27 mouse cellular contexts compared by ENCODE assay signal in the genomic region with DNA sequence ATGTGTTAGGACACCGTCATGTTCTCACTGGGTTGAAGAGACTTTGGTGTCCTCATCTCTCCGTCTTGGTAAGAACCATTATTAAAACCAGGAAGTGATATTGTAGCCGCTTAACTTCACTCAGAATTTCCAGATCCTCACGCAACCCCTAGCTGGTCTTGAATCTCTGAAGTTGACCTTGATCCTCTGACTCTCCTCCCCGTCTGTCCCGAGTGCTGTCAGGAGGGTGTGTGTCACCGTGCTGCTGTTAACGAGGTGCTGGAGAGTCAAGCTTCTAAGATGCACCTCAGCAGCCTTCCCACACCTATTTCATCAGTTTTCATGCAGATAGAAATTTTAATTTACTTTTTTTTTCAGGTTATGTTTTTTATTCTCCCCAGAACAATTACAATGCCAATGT. TPM values are rescaled to one million over a fixed set of nuclear protein-coding genes. Genes with fewer than 3 reads are reported as not detected.
A peak's percentile ranks its signal among the peaks of the same experiment; 100 is the strongest.
DNase-seq lines count a peak whose midpoint lies in the region; ATAC-seq and TF ChIP-seq lines count a peak whose summit lies in the region.
"Had no signal": no experiment of that assay in that cellular context is flagged by ENCODE, and none has a peak within 500 bp of the region (broad histone marks: within the 10 kb centered on the region; RNA-seq: fewer than 3 reads in every experiment).

No protein-coding gene starts in this region.

- no peak for TF ChIP-seq POLR2A in kidney, adult 2 months (IDR thresholded peaks at IDR 0.05; ENCODE audit: low read depth, low read length)

- H3K4me2 ChIP-seq in heart, embryonic 14.5 days (ENCODE audit: low read length), result no peak overlapping the region
- H3K4me2 ChIP-seq in heart, embryonic 11.5 days, result no peak overlapping the region
- H3K4me2 ChIP-seq in stomach, embryonic 16.5 days (ENCODE audit: low read depth, low read length), result no peak overlapping the region
- H3K4me2 ChIP-seq: embryonic facial prominence, embryonic 13.5 days; forebrain, embryonic 15.5 days; hindbrain, embryonic 12.5 days; intestine, embryonic 15.5 days; kidney, embryonic 15.5 days; midbrain, embryonic 11.5 days had no signal

- H3K9ac ChIP-seq in heart, embryonic 14.5 days (ENCODE audit: low read length), result no peak overlapping the region
- H3K9ac ChIP-seq in heart, embryonic 11.5 days (ENCODE audit: low read depth, low read length), result no peak overlapping the region
- no peak overlapping the region for H3K9ac ChIP-seq in stomach, embryonic 16.5 days (ENCODE audit: low read length)
- H3K9ac ChIP-seq: embryonic facial prominence, embryonic 13.5 days; forebrain, embryonic 15.5 days; hindbrain, embryonic 12.5 days; intestine, embryonic 15.5 days; kidney, embryonic 15.5 days; liver, embryonic 14.5 days had no signal

- no peak for ATAC-seq in heart, embryonic 14.5 days (ENCODE audit: insufficient number of reproducible peaks, insufficient read depth, low FRiP score, low read depth)
- ATAC-seq in heart, embryonic 11.5 days (replicated peaks; ENCODE audit: insufficient number of reproducible peaks, low FRiP score, low TSS enrichment), result no peak
- no peak for ATAC-seq in stomach, embryonic 16.5 days (ENCODE audit: insufficient read depth, low FRiP score)
- ATAC-seq: forebrain, embryonic 15.5 days; hindbrain, postnatal 0 days; midbrain, embryonic 16.5 days had no signal

- no peaks in the 10 kb centered on the region for H3K9me3 ChIP-seq in heart, embryonic 14.5 days (ENCODE audit: control insufficient read depth, low read length)
- H3K9me3 ChIP-seq in heart, embryonic 11.5 days (replicated peaks; ENCODE audit: control insufficient read depth, low read length), result no peaks in the 10 kb centered on the region
- H3K9me3 ChIP-seq in stomach, embryonic 16.5 days (replicated peaks; ENCODE audit: control insufficient read depth, low read length), result no peaks in the 10 kb centered on the region
- H3K9me3 ChIP-seq: embryonic facial prominence, embryonic 13.5 days; forebrain, embryonic 10.5 days; forebrain, embryonic 15.5 days; G1E; hindbrain, embryonic 12.5 days; intestine, embryonic 15.5 days; kidney, embryonic 15.5 days had no signal

- TF ChIP-seq CTCF in kidney, adult 2 months (conservative IDR thresholded peaks at IDR 0.05; ENCODE audit: insufficient read depth, insufficient read length, low read depth, low read length), result no peak

- peaks cover 3% of the 10 kb centered on the region; the same call in 1 of the 2 replicates for H3K36me3 ChIP-seq in heart, embryonic 14.5 days (ENCODE audit: control insufficient read depth, insufficient read depth, low read length)
- no peaks in the 10 kb centered on the region for H3K36me3 ChIP-seq in heart, embryonic 11.5 days (ENCODE audit: control insufficient read depth, insufficient read depth, low read length)
- H3K36me3 ChIP-seq in kidney, adult 2 months (ENCODE audit: control insufficient read depth, insufficient read depth, low read length), result no peaks in the 10 kb centered on the region
- no peaks in the 10 kb centered on the region for H3K36me3 ChIP-seq in stomach, embryonic 16.5 days (ENCODE audit: control insufficient read depth, insufficient read depth, low read length)
- H3K36me3 ChIP-seq: forebrain, embryonic 10.5 days; forebrain, embryonic 15.5 days; hindbrain, embryonic 12.5 days; intestine, embryonic 15.5 days had no signal

- WGBS in heart, embryonic 14.5 days, result 59% methylated on average over 8 of the region's 8 CpGs
- WGBS in heart, embryonic 11.5 days (ENCODE audit: insufficient replicate concordance), result 71% methylated on average over 8 of the region's 8 CpGs
- WGBS in kidney, adult 2 months, result 87% methylated on average over 8 of the region's 8 CpGs
- WGBS in stomach, embryonic 16.5 days, result 80% methylated on average over 8 of the region's 8 CpGs

- peak overlapping the region; percentile 23 to 49; a peak in 2 of 4 replicates for H3K27ac ChIP-seq in heart, embryonic 14.5 days (replicated peaks in 1 of 2; ENCODE audit: control insufficient read depth in 1 of 2, insufficient read depth in 1 of 2, low read depth in 2 of 2, low read length in 2 of 2)
- no peak overlapping the region for H3K27ac ChIP-seq in heart, embryonic 11.5 days (ENCODE audit: low read depth, low read length)
- H3K27ac ChIP-seq in kidney, adult 2 months (ENCODE audit: insufficient read depth, low read depth, low read length), result peak overlapping the region; percentile 57; the same call in 1 of the 2 replicates
- peak overlapping the region; percentile 49; the same call in 1 of the 2 replicates for H3K27ac ChIP-seq in stomach, embryonic 16.5 days (ENCODE audit: low read length)
- H3K27ac ChIP-seq: embryonic facial prominence, embryonic 13.5 days; forebrain, embryonic 10.5 days; forebrain, embryonic 15.5 days; hindbrain, embryonic 12.5 days; hindbrain, postnatal 0 days; intestine, embryonic 15.5 days; kidney, embryonic 15.5 days; liver, embryonic 14.5 days had no signal

- DNase-seq in adrenal gland, postnatal 14 days, result peak; percentile 35
- no peak for DNase-seq in adrenal gland, postnatal 4 days (ENCODE audit: low spot score in 2 of 2)
- DNase-seq in kidney, adult 2 months, result no peak
- no peak for DNase-seq in kidney, adult 9 months
- no peak for DNase-seq in frontal cortex, postnatal 36 days (ENCODE audit: low spot score in 2 of 2)
- DNase-seq: cerebellum, adult 18-20 months; cerebellum, postnatal 10 days; gastrocnemius, postnatal 10 days; liver; lung, adult 2 months; right cerebral cortex, postnatal 25 days; spleen, adult 18-20 months; thymus, postnatal 14 days had no signal

- H3K27me3 ChIP-seq in heart, embryonic 14.5 days (ENCODE audit: control insufficient read depth, insufficient read depth, low read length), result no peaks in the 10 kb centered on the region
- no peaks in the 10 kb centered on the region for H3K27me3 ChIP-seq in heart, embryonic 11.5 days (ENCODE audit: control insufficient read depth, insufficient read depth, low read length)
- no peaks in the 10 kb centered on the region for H3K27me3 ChIP-seq in kidney, adult 2 months (replicated peaks; ENCODE audit: control insufficient read depth, insufficient read depth, low read length)
- no peaks in the 10 kb centered on the region for H3K27me3 ChIP-seq in stomach, embryonic 16.5 days (ENCODE audit: control insufficient read depth, insufficient read depth, low read length)
- H3K27me3 ChIP-seq: embryonic facial prominence, embryonic 13.5 days; forebrain, embryonic 15.5 days; hindbrain, embryonic 12.5 days; intestine, embryonic 15.5 days; kidney, embryonic 15.5 days had no signal

- peaks cover 9 to 10% of the 10 kb centered on the region in 2 experiments; a peak in 3 of 4 replicates for H3K4me1 ChIP-seq in heart, embryonic 14.5 days (ENCODE audit: control insufficient read depth in 2 of 2, insufficient read depth in 2 of 2, low read length in 2 of 2)
- H3K4me1 ChIP-seq in heart, embryonic 11.5 days (ENCODE audit: control insufficient read depth, insufficient read depth, low read length), result peaks cover 6% of the 10 kb centered on the region; the same call in 1 of the 2 replicates
- H3K4me1 ChIP-seq in kidney, adult 2 months (ENCODE audit: control insufficient read depth, insufficient read depth, low read length), result no peaks in the 10 kb centered on the region; the same call in 1 of the 2 replicates
- no peaks in the 10 kb centered on the region for H3K4me1 ChIP-seq in stomach, embryonic 16.5 days (ENCODE audit: control insufficient read depth, insufficient read depth, low read length)
- H3K4me1 ChIP-seq: embryonic facial prominence, embryonic 13.5 days; forebrain, embryonic 10.5 days; forebrain, embryonic 15.5 days; hindbrain, embryonic 12.5 days; intestine, embryonic 15.5 days had no signal

- H3K4me3 ChIP-seq in heart, embryonic 14.5 days (ENCODE audit: control insufficient read depth in 1 of 2, insufficient read depth in 1 of 2, low read depth in 1 of 2, low read length in 2 of 2), result no peak overlapping the region
- H3K4me3 ChIP-seq in heart, embryonic 11.5 days (ENCODE audit: low read depth, low read length), result no peak overlapping the region
- H3K4me3 ChIP-seq in kidney, adult 2 months (ENCODE audit: insufficient read depth, low read depth, low read length), result no peak overlapping the region
- H3K4me3 ChIP-seq in stomach, embryonic 16.5 days (replicated peaks; ENCODE audit: low read length), result no peak overlapping the region
- H3K4me3 ChIP-seq: embryonic facial prominence, embryonic 13.5 days; forebrain, embryonic 10.5 days; forebrain, embryonic 15.5 days; hindbrain, embryonic 12.5 days; intestine, embryonic 15.5 days; kidney, embryonic 15.5 days had no signal

RNA-seq across cellular contexts. Expression of a gene that starts 14.0 kb away (rescaled TPM):
- 54.8 and 61.4 TPM in 2 replicates for total RNA-seq in adrenal gland, postnatal 14 days (2021)
- 10 to 100 TPM; 33.2 to 37.1 TPM for total RNA-seq in adrenal gland, postnatal 4 days (2021)
- 30.2 and 32.9 TPM in 2 replicates for polyA plus RNA-seq in heart, embryonic 14.5 days (2014; fragmentation: Nextera tagmentation; extraction: Ambion mirVana)
- polyA plus RNA-seq in heart, embryonic 11.5 days (2014; fragmentation: Nextera tagmentation; extraction: Ambion mirVana), result 26.6 and 28.8 TPM in 2 replicates
- 36.8 and 42.9 TPM in 2 replicates for polyA plus RNA-seq in kidney, adult 2 months (2012; rRNA removed)
- 44.7 TPM in 2 replicates for polyA plus RNA-seq in stomach, embryonic 16.5 days (2015; fragmentation: Nextera tagmentation; extraction: Ambion mirVana)

RNA-seq across cellular contexts. Expression of a gene that starts 31.9 kb away (rescaled TPM):
- total RNA-seq in adrenal gland, postnatal 14 days (2021), result 35.8 and 37.1 TPM in 2 replicates
- total RNA-seq in adrenal gland, postnatal 4 days (2021), result 10 to 100 TPM; 25.8 to 37.4 TPM
- 46.5 and 47.0 TPM in 2 replicates for polyA plus RNA-seq in heart, embryonic 14.5 days (2014; fragmentation: Nextera tagmentation; extraction: Ambion mirVana)
- 40.0 and 43.5 TPM in 2 replicates for polyA plus RNA-seq in heart, embryonic 11.5 days (2014; fragmentation: Nextera tagmentation; extraction: Ambion mirVana)
- 9.0 and 13.8 TPM in 2 replicates for polyA plus RNA-seq in kidney, adult 2 months (2012; rRNA removed)
- 47.3 and 57.0 TPM in 2 replicates for polyA plus RNA-seq in stomach, embryonic 16.5 days (2015; fragmentation: Nextera tagmentation; extraction: Ambion mirVana)
